Mouse (Mus musculus): Measurements from ENCODE around the gene Yeats2. TPM values are rescaled to one million over a fixed set of nuclear protein-coding genes. Genes with fewer than 3 reads are reported as not detected.
A peak's percentile ranks its signal among the peaks of the same experiment; 100 is the strongest.

The Yeats2 gene
- polyA plus RNA-seq, 1 experiment from 2014 or later, result 22.3 TPM

DNA sequence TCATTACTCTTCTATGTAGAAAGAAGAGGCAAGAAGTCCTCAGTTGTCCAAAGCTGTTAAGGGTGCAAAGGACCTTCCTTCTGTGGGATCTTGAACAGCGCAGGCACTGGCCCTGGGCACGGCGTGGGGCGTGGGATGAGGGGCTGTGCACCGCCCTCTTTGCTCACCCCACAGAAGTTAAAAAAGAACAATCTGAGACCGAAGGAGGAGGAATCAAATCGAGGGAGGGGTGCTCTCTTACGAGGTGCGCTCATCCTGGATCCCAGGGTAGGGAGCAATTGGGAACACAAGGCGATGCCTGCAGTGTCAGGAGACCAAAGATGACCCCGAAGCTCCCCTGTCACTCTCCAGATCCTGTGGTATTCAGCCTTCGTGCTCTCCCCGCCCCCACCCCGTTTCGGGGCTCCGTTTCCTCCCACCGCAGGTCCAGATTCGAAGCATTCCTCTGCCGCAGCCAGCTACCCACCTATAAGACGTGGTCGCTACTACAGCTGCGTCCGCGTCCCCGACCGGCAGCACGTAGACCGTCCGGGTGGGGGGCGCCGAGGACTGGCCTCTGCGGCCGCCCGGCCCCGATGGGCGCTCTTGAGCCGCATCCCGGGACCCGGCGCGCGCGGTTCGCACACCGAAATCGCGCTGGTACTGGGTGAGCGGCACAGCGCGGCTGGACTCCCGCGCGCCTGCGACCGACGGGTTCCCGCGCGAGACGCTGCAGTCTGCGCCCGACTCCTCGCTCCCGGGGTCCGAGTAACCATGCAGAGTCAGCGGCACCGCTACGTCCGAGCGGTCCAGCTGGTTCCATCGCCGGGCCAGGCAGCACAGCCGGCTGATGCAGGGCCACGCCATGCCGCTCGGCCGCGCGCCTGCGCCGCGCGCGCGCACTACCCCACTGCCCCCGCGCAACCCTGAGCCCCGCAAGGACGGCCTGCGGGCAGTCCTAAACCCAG lies 99.9 kb downstream of the Yeats2 start, which contains the start of gene Map6d1:
Gene Map6d1 (minus strand): TSS at position 891 of the 947 bp plus-strand sequence.
- WGBS (ENCODE audit: insufficient replicate concordance), result 1% methylated on average over 90 of the region's 90 CpGs
- peak; percentile 71 for ATAC-seq (replicated peaks; ENCODE audit: insufficient number of reproducible peaks, low FRiP score, low TSS enrichment)
- peak within 1 kb of the TSS; percentile 72 for H3K9ac ChIP-seq (ENCODE audit: low read depth, low read length)
- H3K4me3 ChIP-seq (ENCODE audit: low read depth, low read length), result peak within 1 kb of the TSS; percentile 70
- H3K4me2 ChIP-seq, result peak within 1 kb of the TSS; percentile 90
- H3K36me3 ChIP-seq (ENCODE audit: control insufficient read depth, insufficient read depth, low read length), result no peaks in the 10 kb centered on the region
- H3K27ac ChIP-seq (ENCODE audit: low read depth, low read length), result no peak within 1 kb of the TSS
- no peaks in the 10 kb centered on the region for H3K9me3 ChIP-seq (replicated peaks; ENCODE audit: control insufficient read depth, low read length)
- no peaks in the 10 kb centered on the region; the same call in 1 of the 2 replicates for H3K4me1 ChIP-seq (ENCODE audit: control insufficient read depth, insufficient read depth, low read length)
- 0 out of 2 replicates have a peak, but pooled peaks cover 2% of the 10 kb centered on the region for H3K27me3 ChIP-seq (ENCODE audit: control insufficient read depth, insufficient read depth, low read length)

DNA sequence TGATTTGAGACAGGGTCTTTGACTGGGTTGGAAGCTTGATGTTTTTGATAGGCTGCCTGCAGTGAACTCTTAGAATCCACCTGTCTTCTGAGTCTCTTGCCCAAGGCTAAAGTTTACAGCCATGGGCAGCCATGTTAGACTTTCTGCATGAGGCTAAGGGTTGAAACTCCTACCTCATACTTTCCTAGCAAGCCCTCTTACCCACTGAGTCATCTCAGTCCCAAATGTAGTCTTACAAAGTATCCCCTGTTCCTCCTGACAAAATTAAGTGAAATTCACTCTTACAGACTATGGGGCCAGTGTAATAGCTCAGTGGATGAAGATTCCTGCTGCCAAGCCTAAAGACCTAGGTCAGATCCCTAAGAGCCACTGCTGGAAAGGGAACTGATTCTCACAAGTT lies 106.2 kb downstream of the Yeats2 start:
- no peak for ATAC-seq (replicated peaks; ENCODE audit: insufficient number of reproducible peaks, low FRiP score, low TSS enrichment)
- no peak overlapping the region for H3K9ac ChIP-seq (ENCODE audit: low read depth, low read length)
- H3K4me1 ChIP-seq (ENCODE audit: control insufficient read depth, insufficient read depth, low read length), result no peaks in the 10 kb centered on the region
- H3K36me3 ChIP-seq (ENCODE audit: control insufficient read depth, insufficient read depth, low read length), result no peaks in the 10 kb centered on the region
- H3K27ac ChIP-seq (ENCODE audit: low read depth, low read length), result no peak overlapping the region
- H3K4me3 ChIP-seq (ENCODE audit: low read depth, low read length), result no peak overlapping the region
- H3K4me2 ChIP-seq, result no peak overlapping the region
- no peaks in the 10 kb centered on the region for H3K9me3 ChIP-seq (replicated peaks; ENCODE audit: control insufficient read depth, low read length)
- H3K27me3 ChIP-seq (ENCODE audit: control insufficient read depth, insufficient read depth, low read length), result no peaks in the 10 kb centered on the region

DNA sequence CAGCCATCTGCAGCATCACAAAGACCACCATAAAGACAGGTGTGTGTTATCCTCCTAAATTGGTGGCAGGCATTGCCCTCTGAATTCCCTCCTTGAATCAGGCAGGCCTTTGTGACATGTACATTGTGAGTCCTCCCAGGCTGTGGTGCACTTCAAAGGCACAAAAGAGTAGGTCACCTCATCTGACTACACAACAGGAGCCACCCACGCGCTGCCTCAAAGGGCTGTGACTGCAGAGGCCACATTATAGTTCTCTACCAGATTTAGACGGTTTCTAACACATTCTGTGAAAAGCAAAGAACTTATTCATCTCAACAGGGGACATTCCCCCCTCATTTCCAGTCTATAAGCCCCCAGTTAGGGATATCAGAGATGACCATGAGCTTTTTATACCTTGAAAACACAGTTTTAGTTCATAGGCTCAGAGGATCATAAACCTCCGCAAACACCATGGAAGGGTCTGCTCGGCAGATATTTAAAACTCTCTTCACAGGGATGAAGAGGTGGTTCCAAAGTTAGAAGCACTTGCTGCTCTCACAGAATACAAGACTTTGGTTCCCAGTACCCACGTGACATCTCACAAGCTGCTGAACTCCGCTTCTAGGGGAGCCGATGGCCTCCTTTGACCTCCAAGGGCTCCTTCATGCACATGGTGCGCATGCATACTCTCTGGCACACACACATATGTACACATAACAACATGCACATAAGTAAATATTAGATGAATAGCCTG lies 107.7 kb downstream of the Yeats2 start:
- 75% methylated on average over 9 of the region's 9 CpGs for WGBS (ENCODE audit: insufficient replicate concordance)
- Histone ChIP-seq H3K4me3 (ENCODE audit: low read depth, low read length) (no peak overlapping the region), H3K27ac (ENCODE audit: low read depth, low read length) (no peak overlapping the region), H3K4me1 (ENCODE audit: control insufficient read depth, insufficient read depth, low read length) (no peaks in the 10 kb centered on the region), H3K36me3 (ENCODE audit: control insufficient read depth, insufficient read depth, low read length) (no peaks in the 10 kb centered on the region), H3K4me2 (no peak overlapping the region), H3K9me3 (replicated peaks; ENCODE audit: control insufficient read depth, low read length) (no peaks in the 10 kb centered on the region), H3K9ac (ENCODE audit: low read depth, low read length) (no peak overlapping the region), H3K27me3 (ENCODE audit: control insufficient read depth, insufficient read depth, low read length) (no peaks in the 10 kb centered on the region)
- ATAC-seq (replicated peaks; ENCODE audit: insufficient number of reproducible peaks, low FRiP score, low TSS enrichment), result no peak

DNA sequence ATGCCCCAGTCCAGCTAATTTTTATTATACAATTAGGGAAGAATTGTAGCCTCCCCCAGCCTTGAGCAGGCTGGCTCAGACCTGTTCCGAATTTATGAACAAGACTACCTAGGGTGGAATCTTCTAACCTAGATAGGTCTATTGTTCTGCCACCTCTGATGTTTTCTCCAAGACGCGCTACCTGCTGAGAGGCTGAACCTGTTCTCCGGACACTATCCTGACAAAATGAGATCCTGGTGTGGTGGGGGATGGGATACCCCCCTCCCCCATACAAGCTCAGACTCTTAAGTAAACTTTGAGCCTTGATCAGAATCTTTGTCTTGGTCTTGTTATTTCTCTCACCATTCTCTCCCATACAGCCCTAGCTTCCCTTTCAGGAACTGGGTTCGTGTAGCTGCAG lies 117.1 kb downstream of the Yeats2 start:
- H3K4me3 ChIP-seq (ENCODE audit: low read depth, low read length), result no peak overlapping the region
- no peak overlapping the region for H3K9ac ChIP-seq (ENCODE audit: low read depth, low read length)
- WGBS (ENCODE audit: insufficient replicate concordance), result 81% methylated on average over 5 of the region's 5 CpGs
- no peak overlapping the region for H3K4me2 ChIP-seq
- no peaks in the 10 kb centered on the region for H3K4me1 ChIP-seq (ENCODE audit: control insufficient read depth, insufficient read depth, low read length)
- no peak overlapping the region for H3K27ac ChIP-seq (ENCODE audit: low read depth, low read length)
- H3K27me3 ChIP-seq (ENCODE audit: control insufficient read depth, insufficient read depth, low read length), result no peaks in the 10 kb centered on the region
- no peaks in the 10 kb centered on the region for H3K36me3 ChIP-seq (ENCODE audit: control insufficient read depth, insufficient read depth, low read length)
- no peaks in the 10 kb centered on the region for H3K9me3 ChIP-seq (replicated peaks; ENCODE audit: control insufficient read depth, low read length)
- ATAC-seq (replicated peaks; ENCODE audit: insufficient number of reproducible peaks, low FRiP score, low TSS enrichment), result no peak

DNA sequence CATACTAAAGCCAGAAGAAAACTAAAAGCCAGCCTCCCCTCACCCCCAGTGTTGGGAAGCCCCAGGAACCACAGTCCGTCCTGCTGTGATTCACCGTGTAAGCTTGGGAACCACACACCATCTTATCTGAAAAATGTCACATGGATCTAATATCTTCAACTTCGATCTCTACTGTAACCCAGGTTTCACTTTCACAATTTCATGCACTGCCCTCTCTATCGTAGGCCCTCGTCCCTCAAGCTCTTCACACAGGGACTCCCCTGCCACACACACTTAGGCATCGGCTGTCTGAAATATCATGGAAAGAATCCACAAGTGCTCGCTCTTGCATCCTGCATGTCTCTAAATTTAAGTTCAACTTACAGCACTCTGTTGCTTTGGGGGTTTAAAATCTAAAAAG lies 124.2 kb downstream of the Yeats2 start:
- Histone ChIP-seq H3K4me3 (ENCODE audit: low read depth, low read length) (no peak overlapping the region), H3K9ac (ENCODE audit: low read depth, low read length) (no peak overlapping the region), H3K27ac (ENCODE audit: low read depth, low read length) (no peak overlapping the region), H3K36me3 (ENCODE audit: control insufficient read depth, insufficient read depth, low read length) (no peaks in the 10 kb centered on the region), H3K27me3 (ENCODE audit: control insufficient read depth, insufficient read depth, low read length) (no peaks in the 10 kb centered on the region), H3K9me3 (replicated peaks; ENCODE audit: control insufficient read depth, low read length) (no peaks in the 10 kb centered on the region), H3K4me2 (no peak overlapping the region), H3K4me1 (ENCODE audit: control insufficient read depth, insufficient read depth, low read length) (no peaks in the 10 kb centered on the region)
- 60% methylated on average over 7 of the region's 7 CpGs for WGBS (ENCODE audit: insufficient replicate concordance)
- ATAC-seq (replicated peaks; ENCODE audit: insufficient number of reproducible peaks, low FRiP score, low TSS enrichment), result no peak

DNA sequence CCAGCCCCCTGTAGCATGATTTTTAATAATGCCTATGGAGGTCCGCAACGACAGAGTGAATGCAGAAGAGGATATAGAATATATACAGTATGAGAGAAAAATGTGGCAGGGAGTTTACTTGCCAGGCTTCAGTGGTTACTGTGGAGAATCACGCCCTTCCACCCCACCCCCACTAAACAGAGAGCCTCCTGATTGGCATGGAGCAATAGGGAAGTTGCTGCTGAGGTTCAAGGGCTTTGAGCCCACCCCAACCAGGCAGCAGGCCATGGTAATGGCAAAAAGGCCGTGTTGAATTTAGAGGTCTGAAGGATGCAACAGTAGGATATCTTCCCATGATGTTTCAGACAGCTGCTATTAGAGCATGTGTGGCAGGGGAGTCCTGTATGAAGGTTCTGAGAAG lies 130.5 kb downstream of the Yeats2 start:
- H3K4me1 ChIP-seq (ENCODE audit: control insufficient read depth, insufficient read depth, low read length), result peaks cover 8% of the 10 kb centered on the region; the same call in 1 of the 2 replicates
- H3K27me3 ChIP-seq (ENCODE audit: control insufficient read depth, insufficient read depth, low read length), result no peaks in the 10 kb centered on the region
- no peak overlapping the region for H3K4me2 ChIP-seq
- H3K4me3 ChIP-seq (ENCODE audit: low read depth, low read length), result no peak overlapping the region
- H3K36me3 ChIP-seq (ENCODE audit: control insufficient read depth, insufficient read depth, low read length), result no peaks in the 10 kb centered on the region
- no peak overlapping the region for H3K9ac ChIP-seq (ENCODE audit: low read depth, low read length)
- WGBS (ENCODE audit: insufficient replicate concordance), result 78% methylated on average over 4 of the region's 4 CpGs
- no peak overlapping the region for H3K27ac ChIP-seq (ENCODE audit: low read depth, low read length)
- H3K9me3 ChIP-seq (replicated peaks; ENCODE audit: control insufficient read depth, low read length), result no peaks in the 10 kb centered on the region
- no peak for ATAC-seq (replicated peaks; ENCODE audit: insufficient number of reproducible peaks, low FRiP score, low TSS enrichment)

DNA sequence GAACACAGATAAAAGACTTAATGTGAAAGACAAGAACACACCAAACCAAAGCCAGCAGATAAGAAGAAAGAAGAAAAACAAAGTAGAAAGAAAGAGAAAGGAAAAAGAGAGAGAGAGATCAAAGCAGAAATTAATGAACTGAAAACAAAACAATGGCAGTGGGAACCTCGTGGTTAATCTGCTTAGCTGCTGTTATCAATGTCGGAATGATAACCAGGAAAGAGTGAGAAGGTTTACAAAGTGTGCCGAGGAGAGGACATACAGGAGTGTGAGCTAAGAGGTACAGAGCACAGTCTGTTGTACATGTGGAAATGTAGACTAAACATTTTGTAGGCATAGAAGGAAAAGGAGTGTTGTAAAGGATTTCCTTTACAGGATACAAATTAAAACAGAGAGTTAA lies 132.1 kb downstream of the Yeats2 start:
- Histone ChIP-seq H3K9me3 (replicated peaks; ENCODE audit: control insufficient read depth, low read length) (no peaks in the 10 kb centered on the region), H3K4me1 (ENCODE audit: control insufficient read depth, insufficient read depth, low read length) (peaks cover 8% of the 10 kb centered on the region; the same call in 1 of the 2 replicates), H3K27me3 (ENCODE audit: control insufficient read depth, insufficient read depth, low read length) (no peaks in the 10 kb centered on the region), H3K36me3 (ENCODE audit: control insufficient read depth, insufficient read depth, low read length) (peaks cover 4% of the 10 kb centered on the region; the same call in 1 of the 2 replicates), H3K27ac (ENCODE audit: low read depth, low read length) (no peak overlapping the region), H3K9ac (ENCODE audit: low read depth, low read length) (no peak overlapping the region), H3K4me3 (ENCODE audit: low read depth, low read length) (no peak overlapping the region), H3K4me2 (no peak overlapping the region)
- 5% methylated on average over 3 of the region's 3 CpGs for WGBS (ENCODE audit: insufficient replicate concordance)
- no peak for ATAC-seq (replicated peaks; ENCODE audit: insufficient number of reproducible peaks, low FRiP score, low TSS enrichment)

DNA sequence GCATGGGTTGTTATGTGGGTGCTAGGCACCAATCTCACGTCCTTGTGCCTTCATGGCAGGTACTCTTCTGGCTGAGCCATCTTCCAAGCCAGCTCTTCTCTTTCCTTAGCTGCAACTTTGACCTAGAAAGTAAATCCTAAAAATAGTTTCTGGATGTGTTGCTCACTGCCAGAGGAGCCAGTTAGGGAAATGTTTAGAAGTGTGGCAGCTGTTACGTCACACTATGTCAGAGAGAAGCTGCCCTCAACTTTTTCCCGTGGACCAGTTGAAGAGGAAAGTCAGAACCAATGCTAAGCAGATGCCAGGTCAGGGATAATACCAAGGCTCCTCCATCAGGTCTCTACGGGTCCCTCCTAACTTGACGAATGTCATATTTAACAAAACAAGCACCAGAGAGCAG lies 138.5 kb downstream of the Yeats2 start:
- no peak overlapping the region for H3K9ac ChIP-seq (ENCODE audit: low read depth, low read length)
- no peak overlapping the region for H3K4me2 ChIP-seq
- WGBS (ENCODE audit: insufficient replicate concordance), result 83% methylated on average over 5 of the region's 5 CpGs
- H3K9me3 ChIP-seq (replicated peaks; ENCODE audit: control insufficient read depth, low read length), result no peaks in the 10 kb centered on the region
- H3K4me3 ChIP-seq (ENCODE audit: low read depth, low read length), result no peak overlapping the region
- ATAC-seq (replicated peaks; ENCODE audit: insufficient number of reproducible peaks, low FRiP score, low TSS enrichment), result no peak
- peaks cover 35% of the 10 kb centered on the region for H3K36me3 ChIP-seq (ENCODE audit: control insufficient read depth, insufficient read depth, low read length)
- no peak overlapping the region for H3K27ac ChIP-seq (ENCODE audit: low read depth, low read length)
- H3K27me3 ChIP-seq (ENCODE audit: control insufficient read depth, insufficient read depth, low read length), result no peaks in the 10 kb centered on the region
- H3K4me1 ChIP-seq (ENCODE audit: control insufficient read depth, insufficient read depth, low read length), result no peaks in the 10 kb centered on the region
